Mouse (Mus musculus) ovary, postnatal 14 days (tissue): Measurements from ENCODE around the gene Clec10a.
"Not testable (repeated sequence)": the region's sequence is repeated elsewhere in the genome, so short reads cannot be mapped to it uniquely, and the experiment has no call there.

Experiments used
- DNase-seq: peaks from one replicate; pipeline ENCODE4 v3.0.0; 2022; ENCODE audit warnings: low spot score

The Clec10a gene

DNA sequence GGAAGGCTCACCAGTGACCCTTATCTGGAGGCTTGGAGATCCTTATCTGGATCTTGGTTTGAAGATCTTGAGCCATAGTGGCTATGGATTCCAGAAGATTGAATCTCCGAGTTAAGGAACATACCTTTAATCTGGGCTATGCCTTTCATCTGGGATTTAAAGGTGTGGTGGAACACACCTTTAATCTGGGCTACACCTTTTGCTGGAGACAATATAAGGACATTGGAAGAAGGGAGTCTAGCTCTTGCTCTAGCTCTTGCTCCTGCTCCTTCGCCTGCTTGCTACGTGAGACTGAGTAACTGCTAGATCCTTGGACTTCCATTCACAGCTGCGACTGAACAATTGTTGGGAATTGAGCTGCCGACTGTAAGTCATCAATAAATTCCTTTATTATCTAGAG is at the start of gene Clec10a:
TSS of gene Clec10a (plus strand) at position 301 of the 400 bp plus-strand sequence.
- DNase-seq = not testable (repeated sequence)

DNA sequence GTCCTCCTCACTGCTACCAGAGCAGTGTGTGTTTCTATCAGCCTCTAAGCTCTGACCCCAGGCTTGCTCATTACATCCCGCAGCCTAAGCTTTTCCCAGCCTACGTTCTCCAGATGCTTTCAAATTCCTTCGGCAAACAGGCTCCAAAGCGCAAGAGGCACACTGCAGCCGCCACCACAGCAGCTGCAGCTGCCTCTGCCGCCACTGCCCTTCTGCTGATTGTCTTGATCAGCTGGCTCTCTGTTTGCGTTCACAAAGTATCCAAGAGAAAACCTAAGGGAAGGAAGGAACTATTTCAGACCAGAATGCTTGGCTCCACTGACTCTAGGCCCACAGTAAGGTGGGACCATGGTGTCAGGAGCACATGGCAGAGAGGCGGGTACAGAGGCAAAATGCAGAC is 48.9 kb upstream of the Clec10a start:
- DNase-seq = no peak

DNA sequence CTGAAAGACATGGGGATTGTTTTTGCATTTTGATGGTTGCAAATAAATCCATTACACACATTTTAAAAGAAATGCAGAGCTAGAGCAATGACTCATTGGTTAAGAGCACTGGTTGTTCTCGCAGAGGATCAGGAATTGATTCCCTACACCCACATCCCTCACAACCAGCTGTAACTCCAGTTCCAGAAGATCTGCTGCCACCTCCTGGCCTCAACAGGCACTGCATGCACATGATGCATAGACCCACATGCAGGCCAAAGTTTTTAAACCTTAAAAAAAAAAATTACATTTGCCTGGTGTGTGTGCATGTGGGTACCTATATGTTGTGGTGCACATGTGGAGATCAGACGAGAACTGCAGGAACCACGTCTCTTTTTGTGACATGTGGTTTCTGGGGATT is 45.9 kb upstream of the Clec10a start:
- peak; percentile 10 for DNase-seq

DNA sequence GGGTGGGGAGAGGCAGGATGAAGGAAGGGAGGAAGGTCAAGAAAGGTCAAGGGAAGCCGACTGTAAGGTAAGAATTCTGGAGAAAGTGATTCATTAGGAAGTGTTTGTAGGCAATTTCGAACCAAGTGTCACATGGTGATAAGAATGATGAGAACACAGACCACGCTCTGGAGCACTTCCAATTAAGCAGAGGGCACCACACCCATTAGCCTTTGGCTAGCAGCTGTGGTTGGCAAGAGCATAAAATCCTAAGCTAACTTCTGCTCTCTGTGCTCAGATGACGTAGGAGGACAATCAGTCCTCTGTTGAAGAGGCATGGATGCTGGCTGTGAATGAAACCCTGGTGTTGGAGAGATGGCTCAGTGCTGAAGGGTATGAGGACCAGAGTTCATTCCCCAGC is 41.4 kb upstream of the Clec10a start:
- no peak for DNase-seq

DNA sequence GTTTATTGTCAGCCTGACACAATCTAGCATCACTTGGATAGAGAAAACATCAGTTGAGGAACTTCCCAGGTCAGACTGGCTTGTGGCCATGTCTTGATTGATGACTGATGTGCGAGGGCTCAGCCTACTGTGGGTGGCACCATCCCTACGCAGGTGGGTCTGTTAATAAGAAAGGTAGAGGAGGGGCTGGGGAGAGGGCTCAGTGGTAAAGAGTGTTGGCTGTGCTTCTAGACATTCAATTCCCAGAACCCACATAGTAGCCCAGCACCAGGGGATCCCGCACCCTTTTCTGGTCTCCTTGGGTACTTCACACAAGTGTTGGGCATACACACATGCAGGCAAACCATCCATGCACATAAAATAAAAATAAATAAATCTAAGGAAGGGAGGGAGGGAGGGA is 40.1 kb upstream of the Clec10a start:
- no peak for DNase-seq

DNA sequence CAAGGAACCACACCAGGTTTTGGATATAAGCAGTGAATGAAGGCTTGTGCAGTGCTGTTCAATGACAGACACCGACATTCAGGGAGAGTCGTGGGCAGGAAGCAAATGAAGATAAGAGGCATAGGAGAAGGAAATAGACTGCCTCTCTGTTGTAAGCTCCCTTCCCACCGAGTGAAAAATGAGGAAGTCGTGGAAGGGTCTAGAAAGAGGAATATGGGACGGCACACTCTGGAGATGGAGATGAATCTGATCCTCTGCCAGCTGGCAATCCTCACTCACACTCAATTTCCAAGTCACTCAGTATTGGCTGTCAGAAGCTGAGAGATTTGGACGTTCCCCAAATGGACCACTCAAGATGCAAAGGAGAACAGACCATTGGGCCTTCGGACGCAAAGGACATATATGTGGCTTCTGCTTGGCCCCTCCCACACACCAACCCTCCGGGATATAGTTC is 26.0 kb upstream of the Clec10a start, which contains the start of gene Mgl2:
TSS of gene Mgl2 (plus strand) at position 404 of the 454 bp plus-strand sequence.
- no peak for DNase-seq

DNA sequence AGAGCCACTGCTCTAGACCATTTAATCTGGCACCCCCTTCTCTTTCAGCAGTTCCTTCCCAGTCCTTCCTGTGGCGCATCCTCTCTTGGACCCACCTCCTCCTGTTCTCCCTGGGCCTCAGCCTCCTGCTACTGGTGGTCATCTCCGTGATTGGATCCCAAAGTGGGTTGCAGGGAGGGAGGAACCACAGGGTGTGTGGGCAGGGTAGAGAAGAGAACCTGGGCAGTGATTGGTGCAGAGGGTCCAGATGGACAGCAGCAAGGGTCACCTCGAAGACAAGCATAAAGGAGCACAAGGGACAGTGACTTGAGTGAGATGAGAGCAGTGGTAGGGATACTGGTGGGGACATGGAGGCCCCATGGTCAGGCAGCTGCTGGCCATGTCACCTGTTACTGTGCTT is 21.0 kb upstream of the Clec10a start:
- not testable (repeated sequence) for DNase-seq

DNA sequence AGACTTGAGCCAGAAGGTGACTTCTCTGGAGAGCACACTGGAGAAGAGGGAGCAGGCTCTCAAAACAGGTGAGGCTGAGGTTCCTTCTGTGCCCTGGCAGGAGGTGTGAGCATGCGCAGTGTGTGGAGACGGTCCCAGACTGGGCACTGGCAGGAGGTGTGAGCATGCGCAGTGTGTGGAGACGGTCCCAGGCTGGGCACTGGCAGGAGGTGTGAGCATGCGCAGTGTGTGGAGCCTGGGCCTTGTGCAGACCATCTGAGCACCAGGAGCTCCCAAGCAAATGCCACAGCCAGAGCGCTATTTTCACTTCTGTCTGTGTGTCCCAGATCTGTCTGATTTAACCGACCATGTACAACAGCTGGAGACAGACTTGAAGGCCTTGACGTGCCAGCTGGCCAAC is 20.1 kb upstream of the Clec10a start:
- not testable (repeated sequence) for DNase-seq

DNA sequence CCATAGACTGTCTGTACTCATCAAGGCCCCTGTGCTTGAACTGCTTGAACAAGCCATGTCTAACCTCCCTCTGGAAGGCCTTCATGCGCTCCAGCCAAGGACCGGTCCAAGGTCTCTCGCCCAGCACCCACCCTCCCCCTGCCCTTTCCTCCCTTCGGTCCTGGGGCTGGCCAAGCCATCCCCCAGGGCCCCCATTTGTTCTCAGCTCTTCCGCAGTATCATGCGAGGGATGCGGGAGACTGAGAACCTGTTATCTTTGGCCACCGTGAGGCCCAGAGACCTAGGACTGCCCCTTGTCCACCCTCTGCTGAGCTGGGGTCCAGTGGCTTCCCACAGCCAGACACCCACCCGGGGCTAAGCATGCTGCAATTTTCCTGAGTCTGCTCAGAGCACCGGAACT is 16.8 kb upstream of the Clec10a start:
- no peak for DNase-seq

DNA sequence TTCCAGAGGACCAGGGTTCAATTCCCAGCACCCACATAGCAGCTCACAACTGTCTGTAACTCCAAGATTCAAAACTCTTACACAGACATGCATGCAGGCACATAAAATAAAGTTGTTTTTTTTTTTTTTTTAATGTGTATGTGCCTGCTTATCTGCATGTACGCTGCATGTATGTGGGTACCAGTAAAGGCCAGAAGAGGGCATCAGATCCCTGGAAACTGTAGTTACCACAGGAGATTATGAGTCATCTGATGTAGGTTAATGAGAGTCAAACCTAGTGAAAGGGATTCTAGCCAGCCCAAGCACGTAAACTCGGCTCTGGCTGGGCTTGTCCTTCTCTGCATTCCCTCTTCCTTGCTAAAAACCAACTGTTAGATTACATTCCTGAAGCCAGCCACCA is 4.9 kb upstream of the Clec10a start:
- DNase-seq = no peak

DNA sequence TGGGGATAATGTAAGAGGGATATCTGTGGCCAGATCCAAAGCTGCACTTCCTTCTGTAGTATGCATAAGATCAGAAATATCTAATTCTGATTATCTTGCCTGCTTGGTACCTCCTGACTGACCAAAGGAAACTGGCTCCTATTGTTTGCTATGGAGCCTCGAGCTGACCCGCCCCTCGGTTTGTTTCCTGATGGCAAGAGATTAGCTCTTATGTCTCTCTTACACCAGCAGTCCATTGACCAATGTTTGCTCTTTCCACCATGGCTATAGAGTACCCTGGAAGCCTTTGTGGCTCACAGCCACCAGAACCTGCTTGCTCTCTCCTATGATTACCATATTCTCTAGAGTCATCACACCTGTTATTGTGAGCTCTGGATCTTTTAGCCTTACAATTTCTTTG is 6.3 kb downstream of the Clec10a start:
- no peak for DNase-seq

DNA sequence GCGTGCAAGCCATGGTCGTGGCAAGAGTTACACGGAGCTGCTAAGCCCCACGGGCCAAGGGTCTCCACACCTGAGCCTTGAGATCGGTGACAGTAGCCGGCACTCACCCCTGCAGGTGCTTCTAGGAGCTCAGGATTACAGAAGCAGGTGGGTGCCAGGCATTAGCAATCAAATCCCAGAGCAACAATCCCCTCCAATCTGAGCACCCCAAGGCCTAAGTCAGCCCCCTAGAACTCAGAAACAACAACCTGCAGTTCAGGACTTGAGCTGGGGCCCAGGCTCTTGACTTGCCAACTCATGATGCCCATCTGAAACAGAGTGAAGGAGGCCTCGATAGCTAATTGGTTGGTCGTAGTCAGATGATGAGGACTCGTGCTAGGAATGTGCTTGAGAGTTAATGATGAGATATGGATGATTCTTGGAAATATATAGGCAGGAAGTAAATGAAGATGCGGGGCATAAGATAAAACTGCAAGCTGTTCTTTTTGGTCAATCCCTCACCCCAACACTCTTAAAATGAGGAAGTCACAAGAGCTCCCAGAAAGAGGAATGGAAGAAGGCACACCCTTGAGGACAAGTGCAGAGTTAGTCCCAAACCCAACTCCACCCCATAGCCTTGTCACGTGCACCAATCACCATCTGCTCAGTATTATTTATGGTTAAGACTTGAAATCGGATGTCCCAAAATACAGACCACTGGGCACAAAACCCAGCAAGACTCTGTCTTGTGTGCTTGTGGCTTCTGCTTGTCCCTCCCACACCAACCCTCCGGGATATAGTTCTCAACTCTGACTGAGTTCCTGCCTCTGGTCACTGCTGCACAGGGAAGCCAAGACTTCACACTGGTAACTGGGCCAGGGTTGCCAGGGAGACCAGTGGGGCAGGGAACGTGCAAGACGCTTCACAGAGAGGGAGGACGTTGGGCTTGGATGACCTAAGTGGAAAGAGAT is 10.2 kb downstream of the Clec10a start:
- no peak for DNase-seq

DNA sequence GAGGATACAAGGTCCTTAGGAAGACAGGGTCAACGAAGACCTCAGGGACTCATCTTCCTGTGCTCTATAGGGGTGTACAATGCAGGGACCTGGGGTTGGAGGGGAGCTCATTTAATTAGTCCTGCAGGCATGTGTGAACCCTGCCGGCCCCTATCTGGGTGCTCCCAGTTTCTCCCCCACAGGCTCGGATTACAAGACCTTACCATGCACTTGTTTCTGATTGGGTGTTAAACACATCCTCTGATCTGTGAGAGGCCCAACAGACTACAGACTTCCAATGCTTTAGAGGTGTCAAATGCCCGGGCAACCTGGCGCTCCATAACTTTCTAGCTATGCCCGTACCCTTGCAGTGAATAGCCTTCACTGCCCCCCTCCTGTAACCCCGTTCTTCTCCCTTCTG is 12.1 kb downstream of the Clec10a start:
- DNase-seq = no peak

DNA sequence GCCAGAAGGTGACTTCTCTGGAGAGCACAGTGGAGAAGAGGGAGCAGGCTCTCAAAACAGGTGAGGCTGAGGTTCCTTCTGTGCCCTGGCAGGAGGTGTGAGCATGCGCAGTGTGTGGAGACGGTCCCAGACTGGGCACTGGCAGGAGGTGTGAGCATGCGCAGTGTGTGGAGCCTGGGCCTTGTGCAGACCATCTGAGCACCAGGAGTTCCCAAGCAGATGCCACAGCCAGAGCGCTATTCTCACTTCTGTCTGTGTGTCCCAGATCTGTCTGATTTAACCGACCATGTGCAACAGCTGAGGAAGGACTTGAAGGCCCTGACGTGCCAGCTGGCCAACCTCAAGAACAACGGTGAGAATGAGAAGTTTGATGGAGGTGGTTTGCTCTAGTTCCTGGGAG is 13.5 kb downstream of the Clec10a start:
- not testable (repeated sequence) for DNase-seq

DNA sequence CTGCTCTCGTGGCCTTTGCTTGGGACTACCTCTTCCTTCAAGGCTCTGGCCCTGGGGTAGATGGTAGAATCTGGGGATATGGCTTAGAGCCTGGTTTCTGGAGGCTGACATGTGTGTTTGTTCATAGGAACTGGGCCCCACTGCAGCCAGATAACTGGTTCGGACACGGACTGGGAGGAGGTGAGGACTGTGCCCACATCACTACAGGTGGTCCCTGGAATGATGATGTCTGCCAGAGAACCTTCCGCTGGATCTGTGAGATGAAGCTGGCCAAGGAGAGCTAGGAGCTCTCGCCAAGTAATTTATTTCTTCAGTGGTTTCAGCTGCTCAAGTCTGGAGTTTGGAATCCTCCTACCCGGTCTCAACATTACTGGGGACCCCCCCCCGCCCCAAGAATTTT is 14.3 kb downstream of the Clec10a start:
- DNase-seq = no peak

DNA sequence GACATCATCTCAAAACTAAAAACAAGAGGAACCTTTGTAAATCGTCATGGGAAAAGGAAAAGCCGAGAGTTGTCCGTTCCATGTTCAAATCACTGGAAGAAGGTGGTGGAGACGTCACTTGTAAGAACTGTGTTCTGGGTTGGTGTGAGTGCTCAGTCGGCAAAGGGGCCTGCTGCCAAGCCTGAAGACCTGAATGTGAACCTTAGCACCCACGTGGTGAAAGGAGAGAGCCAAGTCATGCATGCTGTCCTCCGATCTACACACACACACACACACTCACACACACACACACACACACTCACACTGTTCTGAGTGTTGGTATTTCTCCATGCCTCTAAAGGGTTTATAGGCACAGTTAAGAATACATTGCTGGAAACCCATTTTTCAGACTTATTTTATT is 15.2 kb downstream of the Clec10a start:
- DNase-seq = no peak

DNA sequence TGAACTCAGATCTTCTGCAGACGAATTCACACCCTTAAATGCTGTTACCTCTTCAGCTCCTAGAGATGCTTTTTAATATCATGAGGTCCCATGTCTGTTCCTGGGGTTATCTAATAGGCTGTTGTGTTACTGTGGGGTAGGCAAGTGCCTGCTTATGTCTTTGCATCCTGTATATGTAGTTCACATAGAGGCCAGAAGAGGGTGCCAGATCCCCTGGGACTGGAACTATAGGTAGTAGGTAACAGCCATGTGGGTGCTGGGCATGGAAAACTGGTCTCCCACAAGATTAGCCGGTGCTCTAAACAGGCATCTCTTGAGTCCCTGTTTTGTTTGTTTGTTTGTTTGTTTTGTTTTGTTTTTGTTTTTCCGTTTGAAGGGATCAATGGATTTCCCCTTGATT is 15.8 kb downstream of the Clec10a start:
- no peak for DNase-seq

DNA sequence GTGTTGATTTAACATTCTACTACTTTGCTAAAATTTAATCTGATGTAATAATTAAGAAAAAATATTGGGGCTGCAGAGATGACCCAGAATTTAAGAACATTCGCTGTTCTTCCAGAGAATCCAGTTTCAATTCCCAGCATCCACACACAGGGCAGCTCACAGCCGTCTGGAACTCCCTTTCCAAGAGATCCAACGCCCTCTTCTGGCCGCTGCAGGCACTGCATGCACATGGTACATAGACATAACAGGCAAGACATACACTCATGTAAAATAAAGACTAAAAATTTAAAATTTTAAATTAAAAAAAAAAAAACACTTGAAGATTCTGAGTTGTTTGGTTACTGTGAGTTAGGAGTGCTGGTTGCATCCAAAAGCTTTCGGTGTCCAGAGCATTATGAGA is 16.3 kb downstream of the Clec10a start:
- DNase-seq = no peak

DNA sequence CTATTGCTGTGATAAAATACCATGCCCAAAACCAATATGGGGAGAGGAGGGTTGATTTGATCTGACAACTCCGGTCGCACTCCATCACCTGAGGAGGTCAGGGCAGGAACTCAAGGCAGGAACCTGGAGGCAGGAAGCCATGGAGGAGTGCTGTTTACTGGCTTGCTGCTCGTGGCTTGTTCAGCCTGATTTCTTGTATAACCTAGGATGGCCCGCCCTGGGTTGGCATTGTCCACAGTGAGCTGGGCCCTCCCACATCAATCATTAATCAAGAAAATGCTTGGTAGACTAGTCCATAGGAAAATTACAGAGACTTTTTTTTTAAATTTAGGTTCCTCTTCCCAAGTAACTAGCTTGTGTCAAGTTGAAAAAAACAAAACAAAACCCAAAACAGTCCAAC is 18.5 kb downstream of the Clec10a start:
- DNase-seq = no peak

DNA sequence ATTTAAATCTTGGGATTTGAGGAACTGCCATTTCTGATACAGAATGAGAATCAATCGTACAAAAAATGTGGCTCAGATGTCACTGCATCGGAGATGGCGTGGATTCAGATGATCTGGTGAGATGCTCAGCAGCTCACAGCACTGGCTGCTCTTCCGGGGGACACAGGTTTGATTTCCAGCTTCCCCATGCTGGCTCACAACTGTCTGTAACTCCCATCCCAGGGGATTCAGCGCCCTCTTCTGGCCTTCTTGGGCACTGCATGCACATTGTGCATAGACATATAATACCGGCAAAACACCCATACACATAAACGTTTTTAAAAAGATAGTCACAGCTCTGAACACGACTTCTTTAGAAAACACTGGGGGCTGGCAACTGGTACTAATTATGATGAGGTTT is 21.6 kb downstream of the Clec10a start:
- no peak for DNase-seq

DNA sequence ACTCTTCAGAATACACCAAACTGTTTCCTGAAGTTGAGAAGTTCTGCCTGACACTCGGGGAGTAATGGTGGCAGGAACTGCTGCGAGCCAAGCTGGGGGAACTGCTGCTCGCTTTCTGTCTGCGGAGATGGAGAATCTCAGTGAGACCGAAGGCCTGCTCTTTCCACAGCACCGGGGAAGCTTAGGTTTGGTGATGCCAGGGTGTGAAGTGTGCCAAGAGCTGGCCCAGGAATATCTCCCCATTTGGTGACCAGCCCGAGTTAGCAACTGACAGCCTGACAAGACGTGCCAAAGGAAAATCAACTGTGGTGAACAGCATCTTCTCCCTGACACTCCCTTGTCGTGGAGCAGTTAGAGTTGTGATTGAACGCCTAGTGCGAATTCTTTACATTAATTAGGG is 22.3 kb downstream of the Clec10a start:
- no peak for DNase-seq

DNA sequence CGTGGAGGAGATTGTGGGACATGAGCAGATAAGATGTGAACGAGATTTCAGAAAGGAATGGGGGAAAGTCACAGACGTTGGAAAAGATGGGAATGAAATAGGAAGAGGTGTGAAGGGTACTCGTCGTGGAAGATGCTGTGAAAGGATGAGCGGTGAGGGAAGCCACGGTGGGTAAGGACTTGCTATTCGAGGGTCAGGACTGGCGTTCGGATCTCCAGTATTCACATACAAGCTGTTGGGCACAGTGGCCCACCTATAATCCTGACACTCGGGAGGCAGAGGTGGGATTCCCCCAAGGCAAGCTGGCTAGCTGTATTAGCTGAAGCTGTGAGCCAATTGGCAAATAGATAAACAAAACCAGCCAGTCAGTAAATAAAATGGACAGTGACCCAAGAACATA is 22.8 kb downstream of the Clec10a start:
- no peak for DNase-seq

DNA sequence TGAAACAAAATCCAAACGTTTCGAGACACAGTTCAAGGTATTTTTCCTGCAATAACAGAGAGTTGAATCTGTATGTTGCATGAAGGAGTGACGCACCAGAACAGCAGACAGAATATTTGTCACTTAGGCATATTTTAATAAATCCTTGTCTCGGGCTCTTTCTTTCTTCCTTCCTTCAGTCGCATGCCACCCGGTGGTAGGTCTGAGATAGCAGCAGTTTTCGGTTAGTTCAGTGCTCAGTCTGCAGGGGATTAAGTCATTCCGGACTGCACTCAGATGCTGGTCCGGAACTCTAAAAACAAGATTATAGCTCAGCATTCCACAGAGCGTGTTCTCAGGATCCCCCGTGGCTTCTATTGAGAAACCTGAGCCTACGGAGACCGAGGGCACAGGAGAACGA is 23.4 kb downstream of the Clec10a start:
- no peak for DNase-seq

DNA sequence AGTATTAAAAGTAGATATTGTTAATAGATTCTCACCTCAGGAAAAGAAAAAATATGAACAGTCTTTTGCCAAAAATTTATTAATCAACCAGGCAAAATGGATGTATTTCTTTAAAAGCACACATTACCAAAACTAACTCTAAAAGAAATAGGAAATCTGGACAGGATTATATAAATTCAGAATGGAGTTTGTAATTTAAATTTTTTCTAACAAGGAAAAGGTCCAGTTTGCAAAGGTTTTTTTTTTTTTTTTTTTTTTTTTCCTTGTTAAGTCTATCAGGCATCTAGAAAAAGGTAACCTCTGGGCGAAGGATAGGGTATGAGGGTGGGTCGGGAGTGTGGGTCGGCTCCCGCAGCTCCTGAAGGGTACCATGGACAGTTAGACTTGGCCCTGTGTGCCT is 24.5 kb downstream of the Clec10a start:
- DNase-seq = no peak
